Mouse (Mus musculus) ZHBTc4 (cell line): ENCODE measurements around the gene Themis.

Experiments used
- DNase-seq: peaks from one replicate; pipeline ENCODE4 v3.0.0-alpha.2; 2011; ENCODE audit warnings: low read depth, low spot score

Gene Themis

DNA sequence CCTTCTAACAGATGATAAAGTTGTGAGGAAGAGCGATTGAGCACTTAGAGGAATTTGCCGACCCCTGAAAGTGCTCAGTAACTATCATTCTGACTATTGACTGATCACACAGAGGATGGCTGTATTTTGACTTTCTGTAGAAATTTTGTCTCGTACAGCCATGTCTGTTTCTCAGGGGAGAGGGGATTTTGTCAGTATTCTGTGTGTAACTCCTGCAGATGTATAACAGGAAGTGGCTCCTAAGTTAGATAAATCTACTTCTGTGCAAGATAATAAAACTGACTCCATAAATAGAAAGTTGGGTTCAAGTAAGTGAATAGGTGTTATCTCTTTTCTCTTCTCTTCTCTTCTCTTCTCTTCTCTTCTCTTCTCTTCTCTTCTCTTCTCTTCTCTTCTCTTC, 137.0 kb downstream of the Themis start:
- DNase-seq: no peak

DNA sequence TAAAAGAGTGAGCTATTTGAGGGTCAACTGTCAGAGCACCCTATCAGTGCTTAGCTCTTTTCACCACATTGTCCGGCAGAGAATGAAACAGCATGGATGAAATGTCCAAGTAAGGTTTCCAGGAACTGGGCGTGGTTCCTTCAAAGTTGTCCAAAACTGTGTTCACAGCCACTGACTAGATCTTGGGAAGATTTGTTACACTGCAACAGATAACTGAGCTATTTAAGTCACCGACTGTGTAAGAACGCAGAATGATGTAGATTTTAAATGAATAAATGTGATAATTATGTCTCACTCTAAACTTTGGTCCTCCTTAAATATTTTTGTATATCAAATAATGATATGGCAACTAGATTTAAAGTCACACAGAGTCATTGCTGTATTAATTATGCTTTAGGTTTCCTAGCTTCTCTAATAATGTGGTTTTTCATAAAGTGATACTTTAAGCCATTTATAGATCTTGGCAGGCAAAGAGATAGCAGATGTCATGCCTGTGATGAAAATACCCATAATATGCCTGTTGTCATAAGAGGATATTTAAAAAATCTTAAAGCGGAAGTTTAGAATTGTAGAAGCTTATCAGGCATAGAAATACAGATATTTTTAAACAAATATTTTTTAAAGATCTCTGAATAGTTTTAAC, 143.9 kb downstream of the Themis start:
- DNase-seq: peak; percentile 7

DNA sequence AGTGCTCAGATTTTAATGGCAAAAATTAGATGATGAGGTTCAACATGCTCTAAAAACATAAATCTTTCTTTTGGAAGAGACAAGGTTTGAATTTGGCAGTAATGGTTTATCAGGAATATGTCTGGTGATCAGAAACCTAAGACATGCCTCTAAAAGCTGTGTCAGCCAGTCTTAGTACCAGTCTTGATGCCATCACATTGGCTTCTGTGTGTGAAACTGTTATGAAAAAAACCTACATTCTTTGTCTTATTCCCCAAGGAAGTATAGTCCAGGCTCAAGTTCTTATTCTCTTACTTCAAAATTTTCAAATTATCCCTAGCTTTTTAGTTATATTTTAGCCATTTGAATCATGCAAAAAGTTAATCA, 144.4 kb downstream of the Themis start:
- no peak for DNase-seq

DNA sequence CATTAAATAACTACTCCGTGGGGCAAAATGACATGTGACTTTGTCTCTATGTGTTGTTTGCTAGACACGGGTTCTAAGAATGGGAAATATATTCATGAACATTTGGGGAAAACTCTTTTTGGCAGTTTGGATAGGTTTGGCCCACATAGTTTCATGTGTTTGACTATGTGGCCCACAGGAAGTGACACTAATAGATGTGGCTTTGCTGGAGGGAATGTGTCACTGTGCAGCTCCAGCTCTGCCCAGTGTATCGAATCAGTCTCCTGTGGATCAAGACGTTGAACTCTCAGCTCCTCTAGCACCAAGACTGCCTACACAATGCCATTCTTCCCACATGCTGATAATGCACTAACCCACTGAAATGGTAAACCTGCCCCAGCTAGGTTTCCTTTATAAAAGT, 148.0 kb downstream of the Themis start:
- no peak for DNase-seq

DNA sequence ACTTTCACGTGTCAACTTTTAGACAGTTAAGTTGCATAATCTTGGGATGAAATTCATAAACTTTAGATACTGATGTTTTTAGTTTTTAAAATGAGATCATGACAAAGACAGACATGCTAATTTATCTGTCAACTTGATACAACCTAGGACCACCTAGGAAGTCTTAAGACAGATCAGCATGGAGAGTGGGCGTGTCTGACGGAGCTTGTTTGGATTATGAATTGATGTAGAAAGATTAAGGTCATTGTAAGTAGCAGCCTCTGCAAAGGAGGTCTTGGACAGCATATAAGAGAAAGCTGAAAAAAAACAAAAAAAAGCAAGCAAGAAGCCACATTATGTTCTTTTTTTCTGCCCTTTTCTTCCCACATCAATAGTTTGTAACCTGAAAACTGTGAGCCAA, 154.2 kb downstream of the Themis start:
- DNase-seq: no peak

DNA sequence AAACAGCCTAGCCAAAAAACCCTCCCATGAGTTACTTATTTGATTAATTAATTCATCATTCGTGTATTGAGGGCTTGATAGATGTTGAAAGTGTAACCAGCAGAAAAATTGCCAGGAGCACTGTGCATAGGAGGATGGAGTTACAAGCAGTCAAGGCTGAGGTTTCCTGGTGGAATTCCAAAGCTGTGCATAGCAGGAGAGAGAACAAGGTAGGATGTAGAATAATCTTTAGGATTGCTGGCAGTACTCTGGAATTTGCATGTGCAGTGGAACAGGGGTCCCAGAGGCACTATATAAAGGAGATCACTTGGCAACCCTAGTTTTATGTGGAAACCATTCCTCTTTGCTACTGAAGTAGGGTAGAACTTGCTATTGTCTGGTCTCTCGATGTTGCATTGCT, 174.4 kb downstream of the Themis start:
- DNase-seq: no peak

DNA sequence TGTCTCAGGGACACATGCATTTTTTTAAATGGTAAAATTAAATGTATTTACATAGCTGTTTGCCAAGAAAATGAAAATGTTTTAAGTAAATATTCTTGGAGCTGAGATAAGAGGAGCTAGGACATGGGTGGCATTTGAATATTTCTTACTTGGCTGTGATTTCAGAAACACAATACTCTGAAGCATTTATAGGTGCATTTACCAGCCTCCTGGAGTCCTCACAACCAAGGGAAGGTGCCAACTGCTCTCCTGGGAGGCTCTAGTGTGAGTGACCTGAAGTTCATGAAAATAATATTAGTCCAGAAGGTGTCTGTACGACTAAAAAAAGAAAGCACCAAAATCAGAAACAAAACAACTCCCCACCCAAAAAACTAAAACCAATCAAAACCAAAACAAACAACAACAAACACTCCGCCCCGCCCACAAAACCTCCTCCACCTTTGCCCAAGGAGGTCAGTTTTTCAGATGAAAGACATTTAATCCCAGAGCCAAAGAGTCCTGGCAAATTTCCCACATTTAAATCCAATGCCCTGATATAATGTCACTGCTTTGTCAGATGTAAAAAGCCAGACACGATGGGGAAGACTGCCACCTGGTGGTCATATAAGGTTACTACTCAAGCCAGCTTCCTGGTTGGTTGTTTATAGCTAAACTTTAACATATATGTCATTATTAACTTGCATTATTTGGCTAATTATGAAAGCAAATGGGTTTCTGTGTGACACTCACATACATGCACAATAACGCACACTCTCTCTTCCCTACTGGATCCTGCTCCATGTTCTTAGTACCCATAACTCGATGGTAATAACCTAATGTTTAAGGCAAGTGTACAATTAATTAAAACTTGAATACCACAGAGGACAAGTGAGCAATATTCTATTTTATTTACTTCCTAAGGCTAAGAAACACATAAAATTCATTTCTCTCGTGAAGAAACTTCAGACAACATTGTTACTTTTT, 175.9 kb downstream of the Themis start:
- peak; percentile 61 for DNase-seq

DNA sequence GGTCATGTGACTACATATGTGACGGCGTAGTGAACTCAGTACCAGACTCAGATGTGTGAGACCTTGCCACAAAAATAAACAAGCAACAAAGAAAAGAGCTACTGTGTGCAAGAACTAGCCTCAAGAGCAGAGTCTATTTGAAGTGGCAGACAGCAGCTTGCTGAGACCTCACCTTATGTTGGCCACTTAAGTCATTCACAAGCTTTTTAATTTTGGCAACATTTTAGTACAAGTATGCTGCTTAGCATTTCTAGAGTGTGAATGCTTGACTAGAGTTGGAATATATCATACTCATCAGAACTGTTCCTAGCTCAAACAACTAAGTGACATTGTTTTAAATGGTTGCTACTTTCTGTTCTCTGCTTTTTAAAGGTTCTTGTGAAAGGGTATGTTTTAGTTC, 188.0 kb downstream of the Themis start:
- DNase-seq: no peak

DNA sequence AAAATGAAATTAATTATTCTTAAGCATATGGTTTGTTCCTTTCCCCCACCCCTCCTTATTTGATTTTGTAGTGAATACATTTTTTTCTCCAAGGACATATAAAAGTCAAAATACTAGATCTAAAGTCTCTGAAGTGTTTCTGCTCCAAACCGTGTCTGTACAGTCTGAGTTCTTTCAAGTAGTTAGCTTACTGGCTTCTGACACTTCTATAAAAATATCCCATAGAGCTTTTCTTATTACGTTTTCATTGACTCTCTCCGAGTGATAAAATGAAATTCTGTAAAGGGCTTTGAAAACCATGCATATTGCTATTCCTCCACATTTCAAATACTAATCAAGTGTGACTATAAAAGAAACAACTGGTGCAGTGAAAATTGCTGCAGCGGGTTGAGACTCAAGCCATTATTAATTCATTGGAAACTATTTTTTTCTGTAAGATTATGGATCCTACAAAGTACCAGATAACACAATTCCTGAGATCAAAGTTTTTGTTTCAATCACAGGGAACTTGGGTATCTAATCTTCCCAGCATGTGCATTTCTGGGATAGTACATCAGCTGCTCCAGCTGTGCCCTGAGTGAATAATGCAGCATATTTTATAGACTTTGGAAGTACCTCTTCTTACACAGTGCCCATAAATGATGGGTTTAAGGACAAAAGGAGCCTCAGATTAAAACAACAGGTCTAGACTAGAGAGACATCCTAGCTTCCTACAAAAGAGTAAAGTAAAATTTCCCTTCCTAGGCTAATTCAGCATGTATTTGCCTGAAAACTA, 202.6 kb downstream of the Themis start:
- no peak for DNase-seq

DNA sequence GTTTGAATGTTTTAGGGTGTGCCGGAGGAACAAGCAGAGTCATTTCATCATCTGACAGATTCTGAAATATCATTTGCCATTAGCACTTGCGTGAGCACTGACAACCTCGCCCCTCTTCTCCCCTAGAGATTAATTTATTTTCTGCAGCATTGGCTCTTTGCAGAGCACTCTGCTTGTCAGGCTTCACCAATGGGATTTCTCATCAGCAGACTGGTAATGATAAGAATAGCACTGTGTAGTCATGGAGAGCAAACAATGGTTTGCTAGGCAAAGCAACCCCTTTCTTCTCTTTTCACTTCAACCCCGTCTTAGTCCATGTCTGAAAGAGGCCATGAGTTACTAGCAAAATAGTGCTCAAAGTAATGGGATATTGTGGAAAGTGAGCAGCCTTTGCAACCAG, 206.4 kb downstream of the Themis start:
- no peak for DNase-seq

DNA sequence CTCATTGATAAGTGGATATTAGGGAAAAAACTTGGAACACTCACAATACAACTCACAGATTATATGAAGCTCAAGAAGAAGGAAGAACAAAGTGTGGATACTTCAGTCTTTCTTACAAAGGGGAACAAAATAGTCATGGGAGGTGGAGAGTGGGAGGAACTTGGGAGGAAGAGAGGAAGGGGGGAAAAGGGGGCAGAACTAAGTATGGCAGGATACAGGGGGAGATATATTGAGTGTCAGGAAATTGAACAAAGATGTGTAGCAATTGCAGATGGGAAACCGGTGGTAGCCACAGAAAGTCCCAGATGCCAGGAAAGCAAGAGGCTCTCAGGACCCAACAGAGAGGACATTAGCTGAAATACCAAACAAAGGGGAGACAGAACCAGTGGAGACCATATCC, 219.5 kb downstream of the Themis start:
- DNase-seq: no peak

DNA sequence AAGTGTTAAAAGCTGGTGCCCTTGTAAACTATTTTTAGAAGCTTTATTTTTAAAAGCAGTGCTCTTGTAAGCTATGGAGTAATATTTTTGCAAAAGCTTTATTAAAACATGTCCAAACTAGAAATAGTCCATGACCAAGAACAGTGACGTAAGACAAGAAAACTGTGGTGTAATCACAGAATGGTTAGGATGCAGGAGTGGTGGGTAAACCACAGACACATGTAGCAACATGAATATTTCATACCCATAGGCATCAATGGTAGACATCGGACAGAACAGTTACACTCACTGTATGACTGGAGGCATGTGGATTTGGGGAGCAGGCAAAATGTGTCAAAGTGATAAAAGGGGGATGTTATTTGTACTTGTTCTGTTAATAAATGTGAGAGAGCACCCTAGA, 222.7 kb downstream of the Themis start:
- DNase-seq: no peak

DNA sequence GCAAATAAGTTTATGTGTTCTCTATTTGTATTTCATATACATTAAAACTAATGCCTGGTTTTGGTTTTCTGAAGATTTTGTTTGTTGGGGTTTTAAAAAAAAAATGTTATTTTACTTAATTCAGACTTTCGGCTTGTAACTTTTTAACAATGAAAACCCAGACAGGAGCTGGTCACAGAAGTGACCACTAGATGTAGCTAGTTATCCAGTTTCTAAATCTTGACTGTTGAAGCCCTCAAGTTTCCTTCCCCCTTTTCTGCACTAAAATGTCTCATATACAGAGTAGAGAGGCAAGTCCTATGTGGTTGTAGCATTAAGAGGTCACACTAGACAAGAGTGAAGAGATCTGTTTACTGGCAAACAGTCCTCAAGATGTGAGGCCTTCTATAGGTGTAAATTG, 230.2 kb downstream of the Themis start:
- DNase-seq: peak; percentile 12
